Mouse (Mus musculus) CH12.LX (cell line): ENCODE data around the gene Slc6a11. TPM values are rescaled to one million over a fixed set of nuclear protein-coding genes. Genes with fewer than 3 reads are reported as not detected.

Source experiments
- DNase-seq: peaks from one replicate; pipeline ENCODE4 v3.0.0-alpha.2; 2013; ENCODE audit errors: extremely low read depth
- H3K27ac ChIP-seq: 2 replicates; pipeline ENCODE4 v1.5.1; 2012; ENCODE audit warnings: low read depth, mild to moderate bottlenecking, control low read depth, moderate library complexity; ENCODE audit not compliant: insufficient read depth
- H3K27me3 ChIP-seq: replicated peaks from 2 replicates; pipeline ENCODE3; 2012; ENCODE audit warnings: inconsistent platforms
- H3K36me3 ChIP-seq, 2 experiments: replicated peaks in 1 of 2; 2 replicates each; pipeline versions ENCODE3 to v1.6.1; 2012; ENCODE audit warnings: inconsistent platforms in 1 of 2, low read length in 1 of 2, mild to moderate bottlenecking in 1 of 2, mixed read lengths in 1 of 2, moderate library complexity in 1 of 2; ENCODE audit not compliant: control insufficient read depth in 1 of 2, insufficient read depth in 1 of 2
- H3K4me1 ChIP-seq, 2 experiments: 2 replicates each; pipeline ENCODE4 v1.6.1; 2012; ENCODE audit warnings: inconsistent platforms in 1 of 2, moderate library complexity in 1 of 2; ENCODE audit not compliant: insufficient read depth in 2 of 2, control insufficient read depth in 1 of 2
- H3K4me2 ChIP-seq: 2 replicates; pipeline ENCODE4 v1.6.1; 2012; ENCODE audit warnings: low read depth, mild to moderate bottlenecking, control low read depth; ENCODE audit not compliant: poor library complexity, insufficient read depth, severe bottlenecking
- H3K4me3 ChIP-seq, 3 experiments: fragments of 150-350 bp in 1 of 3; sonication (generic) in 1 of 3; replicated peaks in 1 of 3; 2 replicates each; pipeline versions ENCODE3 to v1.5.1; 2011 to 2012; ENCODE audit warnings: low read depth in 2 of 3, low read length in 2 of 3, mild to moderate bottlenecking in 2 of 3, moderate library complexity in 2 of 3, control low read depth in 1 of 3, improper control_type of control experiment in 1 of 3, inconsistent platforms in 1 of 3, mixed read lengths in 1 of 3; ENCODE audit not compliant: poor library complexity in 1 of 3
- H3K79me2 ChIP-seq: replicated peaks from 2 replicates; pipeline ENCODE4 v1.6.1; 2012; ENCODE audit warnings: mild to moderate bottlenecking, moderate library complexity; ENCODE audit not compliant: control insufficient read depth, poor library complexity, insufficient read depth, severe bottlenecking; ENCODE audit errors: extremely low read depth
- H3K9ac ChIP-seq: 2 replicates; pipeline ENCODE4 v1.6.1; 2012; ENCODE audit warnings: low read depth, mild to moderate bottlenecking, control low read depth, moderate library complexity; ENCODE audit not compliant: insufficient read depth
- H3K9me3 ChIP-seq: replicated peaks from 2 replicates; pipeline ENCODE3; 2012; ENCODE audit warnings: low read length, inconsistent platforms, mixed read lengths
- BHLHE40 ChIP-seq: IDR thresholded peaks from 2 replicates; pipeline ENCODE4 v1.6.1; 2011; ENCODE audit warnings: mild to moderate bottlenecking, low read depth, low read length, improper control_type of control experiment
- CTCF ChIP-seq, 2 experiments: IDR thresholded peaks in 1 of 2; conservative IDR thresholded peaks in 1 of 2; 2 replicates each; pipeline ENCODE4 v1.5.1; 2011 to 2012; ENCODE audit warnings: low read depth in 2 of 2, low read length in 2 of 2, improper control_type of control experiment in 1 of 2, inconsistent platforms in 1 of 2, mild to moderate bottlenecking in 1 of 2, moderate library complexity in 1 of 2
- JUN ChIP-seq: IDR thresholded peaks from 2 replicates; pipeline ENCODE4 v1.6.1; 2011; ENCODE audit warnings: low read depth, mild to moderate bottlenecking, low read length, improper control_type of control experiment, moderate library complexity; ENCODE audit not compliant: insufficient read depth
- JUND ChIP-seq: conservative IDR thresholded peaks from 2 replicates; pipeline ENCODE4 v1.6.1; 2011; ENCODE audit warnings: low read depth, low read length, improper control_type of control experiment
- KAT2A ChIP-seq: IDR thresholded peaks from 2 replicates; pipeline ENCODE4 v1.6.1; 2012; ENCODE audit warnings: low read length, improper control_type of control experiment, inconsistent platforms; ENCODE audit not compliant: insufficient replicate concordance
- MAFK ChIP-seq: IDR thresholded peaks from 2 replicates; pipeline ENCODE4 v1.6.1; 2011; ENCODE audit warnings: low read length, improper control_type of control experiment; ENCODE audit not compliant: insufficient replicate concordance
- MXI1 ChIP-seq: IDR thresholded peaks from 2 replicates; pipeline ENCODE4 v1.6.1; 2011; ENCODE audit warnings: mild to moderate bottlenecking, low read depth, low read length, improper control_type of control experiment
- MYC ChIP-seq: IDR thresholded peaks from 2 replicates; pipeline ENCODE4 v1.6.1; 2011; ENCODE audit warnings: low read depth, mild to moderate bottlenecking, improper control_type of control experiment, low read length
- NELFE ChIP-seq: IDR thresholded peaks from 2 replicates; pipeline ENCODE4 v1.6.1; 2011; ENCODE audit warnings: low read depth, low read length, improper control_type of control experiment
- POLR2A ChIP-seq: IDR thresholded peaks from 2 replicates; pipeline ENCODE4 v1.6.1; 2011; ENCODE audit warnings: low read depth, mild to moderate bottlenecking, improper control_type of control experiment, low read length
- POLR2AphosphoS2 ChIP-seq: IDR thresholded peaks from 2 replicates; pipeline ENCODE4 v1.6.1; 2011; ENCODE audit warnings: low read depth, low read length, improper control_type of control experiment
- TBP ChIP-seq: conservative IDR thresholded peaks from 2 replicates; pipeline ENCODE4 v1.6.1; 2011; ENCODE audit warnings: low read depth, low read length, improper control_type of control experiment
- USF1 ChIP-seq: IDR thresholded peaks from 2 replicates; pipeline ENCODE4 v1.6.1; 2014; ENCODE audit warnings: low read depth, mild to moderate bottlenecking, inconsistent platforms, low read length, improper control_type of control experiment
- ZC3H11A ChIP-seq: IDR thresholded peaks from 2 replicates; pipeline ENCODE4 v1.6.1; 2012; ENCODE audit warnings: low read depth, mild to moderate bottlenecking, inconsistent platforms, low read length, improper control_type of control experiment
- ZKSCAN1 ChIP-seq: IDR thresholded peaks from 2 replicates; pipeline ENCODE4 v1.6.1; 2012; ENCODE audit warnings: low read depth, inconsistent platforms, low read length, improper control_type of control experiment, borderline replicate concordance
- ZMIZ1 ChIP-seq: IDR thresholded peaks from 2 replicates; pipeline ENCODE4 v1.6.1; 2012; ENCODE audit warnings: low read depth, mild to moderate bottlenecking, inconsistent platforms, low read length, improper control_type of control experiment
- ZNF384 ChIP-seq: IDR thresholded peaks from 2 replicates; pipeline ENCODE4 v1.6.1; 2012; ENCODE audit warnings: low read depth, low read length, improper control_type of control experiment, inconsistent platforms
- dilution Hi-C: fragments of 300-500 bp; cut with MboI; formaldehyde crosslinking; loops from 2 replicates; pipeline ENCODE4 v1.14.3; 2020; ENCODE audit warnings: low sequenced_read_pairs; ENCODE audit not compliant: extremely low pct_unique_long_range_greater_than_20kb, extremely low pct_ligation_motif_present
- in situ Hi-C: fragments of 300-500 bp; cut with MboI; formaldehyde crosslinking; loops from 3 replicates; pipeline ENCODE4 v1.14.3; 2019; ENCODE audit warnings: low sequenced_read_pairs, low pct_ligation_motif_present, low pct_unique_long_range_greater_than_20kb, mixed read lengths
- polyA plus RNA-seq: library from polyadenylated mRNA; unstranded; fragments of >175 nt; gene quantifications from 2 replicates; pipeline ENCODE4 v1.2.1, GENCODE M21; 2012; ENCODE audit warnings: low read depth; ENCODE audit not compliant: insufficient read length
- total RNA-seq, 2 experiments: library from RNA; depleted of rRNA; stranded (reverse); fragments of 300-350 nt in 1 of 2; fragments of >200 nt in 1 of 2; gene quantifications; 2 replicates each; pipeline ENCODE4 v1.2.3; 2012 to 2014

Slc6a11 gene
- total and polyA plus RNA-seq, 3 experiments = not detected

GRCm38 (mm10) chr6:114145650-114146329 is 14.7 kb downstream of the Slc6a11 start:
- H3K27me3 ChIP-seq = peaks cover 95% of the 10 kb centered on the region
- in situ Hi-C loops = no loop called here

GRCm38 (mm10) chr6:114155720-114156119 is 24.7 kb downstream of the Slc6a11 start:
- H3K79me2 ChIP-seq = no peaks in the 10 kb centered on the region
- H3K36me3 ChIP-seq = no peaks in the 10 kb centered on the region
- in situ Hi-C loops (no loop called here), dilution Hi-C loops (no loop called here)
- H3K27ac ChIP-seq = no peak overlapping the region
- H3K4me1 ChIP-seq = no peaks in the 10 kb centered on the region
- no peak overlapping the region for H3K9ac ChIP-seq
- no peak for DNase-seq
- no peak for TF ChIP-seq POLR2A
- TF ChIP-seq MXI1 = no peak
- TF ChIP-seq ZC3H11A = no peak
- TF ChIP-seq JUN = no peak
- no peak for TF ChIP-seq KAT2A
- no peak for TF ChIP-seq MYC
- no peak for TF ChIP-seq CTCF (conservative IDR thresholded peaks at IDR 0.05 in 1 of 2, IDR thresholded peaks at IDR 0.05 in 1 of 2; ENCODE audit: low read depth in 2 of 2, low read length in 2 of 2)
- H3K9me3 ChIP-seq = no peaks in the 10 kb centered on the region
- H3K4me2 ChIP-seq = no peak overlapping the region
- peaks cover 95% of the 10 kb centered on the region for H3K27me3 ChIP-seq
- H3K4me3 ChIP-seq = no peak overlapping the region

More at GRCm38 (mm10) chr6:114145650-114146329, 14.7 kb downstream of the Slc6a11 start:
- no peak overlapping the region for H3K4me3 ChIP-seq
- no peak for DNase-seq
- H3K79me2 ChIP-seq = no peaks in the 10 kb centered on the region
- no peak overlapping the region for H3K9ac ChIP-seq
- H3K4me2 ChIP-seq = no peak overlapping the region
- dilution Hi-C loops = no loop called here
- H3K9me3 ChIP-seq = peaks cover 3% of the 10 kb centered on the region
- H3K4me1 ChIP-seq = no peaks in the 10 kb centered on the region
- TF ChIP-seq BHLHE40 (no peak), NELFE (no peak), TBP (no peak), ZMIZ1 (no peak), POLR2AphosphoS2 (no peak), MAFK (no peak), ZNF384 (no peak), JUND (no peak), ZKSCAN1 (no peak), USF1 (no peak)
- no peaks in the 10 kb centered on the region for H3K36me3 ChIP-seq
- no peak overlapping the region for H3K27ac ChIP-seq
